Mouse (Mus musculus) fat pad, adult 2 months (tissue): ENCODE data around the gene Eif3i.
A peak's percentile ranks its signal among the peaks of the same experiment; 100 is the strongest.

ENCODE experiments used
- DNase-seq: peaks from one replicate; pipeline ENCODE4 v3.0.0-alpha.2; 2011; ENCODE audit warnings: low read depth, low spot score; ENCODE audit errors: extremely low read depth

Eif3i gene

GRCm38 (mm10) chr4:129600233-129601158, at the start of gene Eif3i, which contains the start of gene Tmem234:
TSS of gene Eif3i (minus strand) at chr4:129600648.
TSS of gene Tmem234 (plus strand) at chr4:129600668.
- no peak for DNase-seq

GRCm38 (mm10) chr4:129648656-129649055, 48.2 kb upstream of the Eif3i start:
- no peak for DNase-seq

DNA sequence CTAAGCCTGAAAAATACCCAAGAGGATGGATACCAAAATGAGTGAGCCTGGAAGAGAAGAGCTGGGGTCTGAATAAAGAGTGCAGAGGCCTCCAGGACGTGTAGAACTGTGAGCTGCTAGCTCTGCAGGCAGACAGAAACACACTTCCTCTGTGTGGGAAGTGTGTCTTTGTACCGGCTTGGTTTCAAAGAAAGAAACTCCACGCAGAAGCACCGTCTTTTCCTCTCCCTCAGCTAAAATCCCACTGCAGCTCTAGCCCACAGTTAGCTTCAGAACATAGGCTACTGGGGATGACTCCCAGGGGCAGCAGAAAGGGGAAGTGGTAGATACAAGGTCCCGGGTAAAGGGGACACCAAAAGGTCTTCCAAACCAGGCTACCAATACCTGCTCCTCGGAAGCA, 44.8 kb upstream of the Eif3i start:
- no peak for DNase-seq

DNA sequence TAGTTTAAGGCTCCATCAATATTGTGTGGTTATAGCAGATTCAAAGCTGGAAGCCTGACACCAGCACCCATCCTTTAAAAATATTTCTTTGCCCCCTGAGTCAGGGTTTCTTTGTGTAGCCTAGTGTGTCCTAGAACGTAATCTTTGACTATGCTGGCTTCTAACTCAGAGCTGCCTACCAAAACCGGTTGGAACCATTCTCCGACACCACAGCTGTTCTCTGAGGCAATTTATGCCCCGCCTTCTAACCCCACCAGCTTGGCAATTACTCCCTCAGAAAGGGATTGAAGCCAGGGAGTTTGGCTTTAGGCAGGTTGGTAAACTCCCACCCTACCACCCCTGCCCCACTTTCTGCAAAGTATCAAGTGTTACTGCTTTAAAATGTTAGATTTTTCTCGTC, 41.3 kb upstream of the Eif3i start:
- DNase-seq: no peak

GRCm38 (mm10) chr4:129640638-129641467, 40.4 kb upstream of the Eif3i start, which contains the start of gene Txlna:
TSS of gene Txlna (minus strand) at chr4:129641065.
- peak; percentile 94 for DNase-seq

- peak; percentile 49 for DNase-seq
Observed at GRCm38 (mm10) chr4:129640101-129640637, 39.7 kb upstream of the Eif3i start.

GRCm38 (mm10) chr4:129639221-129639620, 38.8 kb upstream of the Eif3i start:
- no peak for DNase-seq

- DNase-seq: no peak
Observed at GRCm38 (mm10) chr4:129633852-129634251, 33.4 kb upstream of the Eif3i start.

DNA sequence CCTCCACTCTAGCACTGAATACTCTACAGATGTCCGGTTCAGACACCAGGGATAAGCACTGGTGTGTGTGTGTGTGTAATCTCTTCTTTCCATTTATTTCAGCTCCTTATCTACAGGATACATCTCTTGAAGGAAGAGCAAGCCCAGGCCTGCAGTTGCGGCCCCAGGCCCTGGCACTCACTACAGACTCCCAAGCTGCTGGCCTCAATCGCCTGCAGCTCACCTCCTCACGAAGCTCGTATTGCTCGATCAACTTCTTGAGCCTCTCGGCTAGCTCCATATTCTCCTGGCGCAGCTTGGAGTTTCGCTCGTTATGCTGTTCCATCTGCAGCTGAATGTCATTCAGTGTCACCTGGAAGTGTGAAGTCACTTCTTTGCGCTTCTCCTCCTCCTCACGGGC, 31.4 kb upstream of the Eif3i start:
- peak; percentile 93 for DNase-seq

GRCm38 (mm10) chr4:129630944-129631343, 30.5 kb upstream of the Eif3i start:
- peak; percentile 93 for DNase-seq

DNA sequence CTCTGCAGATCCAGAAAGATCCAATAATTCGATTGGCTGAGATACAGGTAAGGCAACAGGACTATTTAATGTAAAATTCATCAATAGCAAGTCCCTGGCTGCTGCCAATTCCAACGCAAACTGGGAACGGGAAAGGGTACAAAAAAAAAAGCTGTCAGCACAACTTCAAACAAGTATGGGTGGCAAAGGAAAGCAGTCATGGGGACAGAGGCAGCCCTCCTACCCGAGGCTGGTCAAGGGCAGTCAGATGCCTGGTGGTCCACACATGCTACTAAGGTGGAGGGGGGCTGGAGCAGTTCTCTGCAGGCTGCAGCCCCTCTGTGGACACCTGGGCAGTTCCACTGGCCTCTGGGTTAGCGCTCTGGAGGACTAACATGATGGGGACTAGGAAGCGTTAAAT, 25.6 kb upstream of the Eif3i start:
- no peak for DNase-seq

- DNase-seq: no peak
Observed at GRCm38 (mm10) chr4:129625496-129625895, 25.0 kb upstream of the Eif3i start.

DNA sequence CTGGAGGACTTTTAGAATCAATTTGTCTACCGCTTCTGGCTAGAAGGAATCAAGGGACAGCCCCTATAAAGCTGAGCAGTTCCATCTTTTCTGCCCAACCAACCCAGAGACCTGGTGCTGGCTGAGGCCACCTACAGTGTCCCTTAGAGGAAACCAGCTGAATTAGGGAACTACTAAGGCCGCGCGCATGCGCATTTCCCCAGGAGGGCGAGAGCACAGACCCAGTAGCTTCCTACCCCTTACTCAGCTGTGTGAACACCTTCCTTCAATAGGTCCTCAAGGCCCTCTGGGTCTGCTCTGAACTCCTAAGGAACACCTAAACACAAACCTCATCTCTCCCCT, 24.6 kb upstream of the Eif3i start:
- no peak for DNase-seq

- no peak for DNase-seq
Observed at GRCm38 (mm10) chr4:129624281-129625028, 24.0 kb upstream of the Eif3i start.

GRCm38 (mm10) chr4:129623681-129624091, 23.2 kb upstream of the Eif3i start, which contains the start of gene Ccdc28b:
TSS of gene Ccdc28b (minus strand) at chr4:129623947.
- DNase-seq: no peak

GRCm38 (mm10) chr4:129622803-129623535, 22.5 kb upstream of the Eif3i start:
- no peak for DNase-seq

DNA sequence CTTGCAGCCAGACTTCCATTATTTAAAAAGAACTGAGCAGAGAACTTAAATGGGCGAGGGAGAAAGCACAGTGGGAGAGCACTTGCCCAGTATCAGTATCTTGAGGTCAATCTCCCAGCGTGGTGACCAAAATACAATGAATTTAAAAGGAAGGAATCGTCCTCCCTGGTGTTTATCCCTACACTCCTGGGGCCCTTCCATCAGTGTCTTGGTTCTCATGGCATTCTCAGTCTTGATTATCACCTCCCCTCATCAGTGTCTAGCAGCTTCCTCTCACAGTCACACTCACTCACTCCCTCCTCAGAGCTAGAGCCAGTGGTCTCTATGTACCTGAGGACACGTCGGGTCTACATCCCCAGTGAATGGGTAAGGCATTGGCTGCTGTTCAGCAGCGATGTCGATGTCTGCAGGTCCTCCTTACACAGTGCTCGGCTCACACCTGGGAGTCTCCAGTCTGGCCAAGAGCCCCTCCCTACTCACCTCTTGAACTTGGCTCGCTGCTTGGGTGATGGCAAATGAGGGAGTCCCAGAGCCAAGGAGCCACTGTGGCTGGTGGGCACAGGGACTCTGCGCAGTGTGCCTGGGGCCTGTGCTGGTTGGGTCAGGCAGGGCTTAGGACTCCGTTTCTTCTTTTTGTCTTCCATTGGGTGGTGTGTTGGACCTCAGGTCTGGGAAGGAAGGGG, 21.8 kb upstream of the Eif3i start:
- DNase-seq: no peak

- no peak for DNase-seq
Observed at GRCm38 (mm10) chr4:129621283-129621841, 20.9 kb upstream of the Eif3i start.
